Mouse (Mus musculus) kidney, adult 2 months (tissue): Measurements from ENCODE around the gene Rora.

Experiments used
- CTCF ChIP-seq: fragments of 200-500 bp; conservative IDR thresholded peaks from 2 replicates; pipeline ENCODE4 v1.5.1; 2011; ENCODE audit warnings: low read depth, mild to moderate bottlenecking, control low read depth, low read length, moderate library complexity, mixed read lengths; ENCODE audit not compliant: insufficient read depth, insufficient read length
- POLR2A ChIP-seq: fragments of 200-500 bp; IDR thresholded peaks from one replicate; pipeline ENCODE4 v1.6.1; 2011; ENCODE audit warnings: low read depth, low read length, control low read depth

- TF ChIP-seq CTCF (no peak), POLR2A (no peak)
Measured at GRCm38 (mm10) chr9:69259382-69259781, 605.8 kb downstream of the Rora start.
